Mouse (Mus musculus) limb, embryonic 10.5 days (tissue): ENCODE measurements around the gene Znrf3. TPM values are rescaled to one million over a fixed set of nuclear protein-coding genes. Genes with fewer than 3 reads are reported as not detected.

Experiments used
- DNase-seq: peaks from one replicate; pipeline ENCODE4 v3.0.0-alpha.2; 2017; ENCODE audit warnings: low spot score
- H3K27ac ChIP-seq: fragments of 300-500 bp; sonication (generic); 2 replicates; pipeline ENCODE4 v1.5.1; 2016; ENCODE audit warnings: mild to moderate bottlenecking
- H3K27me3 ChIP-seq: fragments of 300-500 bp; sonication (generic); 2 replicates; pipeline ENCODE4 v1.6.1; 2016; ENCODE audit warnings: low read depth, mild to moderate bottlenecking; ENCODE audit not compliant: poor library complexity, severe bottlenecking
- H3K36me3 ChIP-seq: fragments of 300-500 bp; sonication (generic); 2 replicates; pipeline ENCODE4 v1.6.1; 2016; ENCODE audit warnings: mild to moderate bottlenecking, moderate library complexity
- H3K4me1 ChIP-seq: fragments of 300-500 bp; sonication (generic); 2 replicates; pipeline ENCODE4 v1.6.1; 2016
- H3K4me3 ChIP-seq: fragments of 300-500 bp; sonication (generic); 2 replicates; pipeline ENCODE4 v1.5.1; 2016; ENCODE audit warnings: mild to moderate bottlenecking, moderate library complexity
- H3K9me3 ChIP-seq: fragments of 300-500 bp; sonication (generic); replicated peaks from 2 replicates; pipeline ENCODE4 v1.6.1; 2016; ENCODE audit warnings: mild to moderate bottlenecking
- WGBS: fragments of 180-500 bp; shearing (Covaris S2); methylation state at CpG from one replicate; pipeline ENCODE4 v1.1.7; 2016; 5-methylcytosine and 5-hydroxymethylcytosine counted together
- polyA plus RNA-seq: library from polyadenylated mRNA; unstranded; fragments of >200 nt; fragmentation: Nextera tagmentation; extraction: Ambion mirVana; gene quantifications from 2 replicates; pipeline ENCODE4 v1.2.1, GENCODE M21; 2016

Znrf3 gene
- polyA plus RNA-seq, 1 experiment from 2014 or later = 12.9 TPM

DNA sequence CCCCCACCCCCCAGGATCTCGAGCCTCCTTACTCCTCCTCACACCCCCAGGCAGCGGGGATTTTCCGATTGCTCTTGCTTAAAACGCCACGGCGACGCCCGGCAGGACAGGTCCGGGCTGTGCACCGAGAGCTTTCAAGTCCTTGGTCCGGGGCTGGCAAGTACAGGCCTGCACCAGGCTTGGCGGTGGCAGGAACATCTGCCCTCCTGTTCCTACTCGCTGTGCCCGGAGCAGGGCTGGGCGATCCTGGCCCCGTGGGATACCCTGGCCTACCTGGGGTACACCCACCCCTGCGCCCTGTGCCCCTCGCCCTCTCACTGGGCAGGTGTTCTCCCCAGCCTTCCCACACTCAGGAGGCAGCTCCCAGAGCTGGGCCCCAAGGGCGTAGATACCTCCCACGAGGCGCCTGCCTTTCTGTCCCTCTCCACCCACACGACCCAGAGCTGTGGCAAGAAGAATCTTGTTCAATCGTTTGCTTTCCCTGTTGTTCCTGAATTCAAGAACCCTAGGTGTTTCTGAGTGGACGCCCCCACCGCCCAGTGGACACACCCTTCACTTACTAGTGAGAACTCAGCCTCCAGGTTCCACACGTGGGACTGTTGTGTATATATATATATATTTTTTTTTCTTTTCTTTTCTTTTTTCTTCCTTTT lies 181.4 kb downstream of the Znrf3 start:
- Histone ChIP-seq H3K9me3 (no peaks in the 10 kb centered on the region), H3K4me1 (peaks cover 22% of the 10 kb centered on the region), H3K4me3 (no peak overlapping the region), H3K27me3 (peaks cover 13% of the 10 kb centered on the region), H3K27ac (no peak overlapping the region), H3K36me3 (no peaks in the 10 kb centered on the region)
- 58% methylated on average over 26 of the region's 26 CpGs for WGBS
- no peak for DNase-seq

- Histone ChIP-seq H3K4me3 (peak within 1 kb of the TSS; percentile 94), H3K4me1 (peaks cover 28% of the 10 kb centered on the region), H3K27ac (peak within 1 kb of the TSS; percentile 93), H3K27me3 (peaks cover 13% of the 10 kb centered on the region), H3K36me3 (no peaks in the 10 kb centered on the region), H3K9me3 (no peaks in the 10 kb centered on the region)
- peak; percentile 96 for DNase-seq
- WGBS = 4% methylated on average over 50 of the region's 80 CpGs
These were observed 182.9 kb downstream of the Znrf3 start, which contains the start of gene Kremen1 for GRCm38 (mm10) chr11:5261508-5262392. Gene Kremen1, minus strand, starts transcription at chr11:5261558.

DNA sequence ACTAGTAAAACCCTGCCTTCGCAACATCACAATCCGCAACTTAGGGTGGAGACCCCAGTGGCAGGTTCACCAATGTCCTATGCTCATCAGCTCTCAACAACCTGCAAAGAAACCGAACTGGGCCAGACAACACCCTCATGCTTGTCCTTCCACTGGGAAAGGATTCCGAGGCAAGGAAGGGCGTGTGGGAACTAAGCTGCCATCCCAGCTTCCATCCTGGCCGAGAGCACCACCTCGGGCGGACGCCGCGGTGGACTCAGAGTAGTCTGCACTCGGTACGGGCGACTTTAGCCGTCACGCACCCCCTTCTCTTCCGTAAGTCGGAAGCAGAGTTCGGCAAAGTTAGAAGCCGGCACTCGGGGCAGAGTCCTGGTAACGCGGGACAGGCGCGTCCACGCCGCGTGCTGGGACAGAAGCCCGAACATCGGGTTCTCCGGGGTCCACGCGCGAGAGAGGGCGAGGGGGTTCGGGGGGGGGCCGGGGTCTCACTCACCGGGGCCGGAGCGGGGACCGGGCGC lies 183.6 kb downstream of the Znrf3 start:
- WGBS = 1% methylated on average over 42 of the region's 42 CpGs

DNA sequence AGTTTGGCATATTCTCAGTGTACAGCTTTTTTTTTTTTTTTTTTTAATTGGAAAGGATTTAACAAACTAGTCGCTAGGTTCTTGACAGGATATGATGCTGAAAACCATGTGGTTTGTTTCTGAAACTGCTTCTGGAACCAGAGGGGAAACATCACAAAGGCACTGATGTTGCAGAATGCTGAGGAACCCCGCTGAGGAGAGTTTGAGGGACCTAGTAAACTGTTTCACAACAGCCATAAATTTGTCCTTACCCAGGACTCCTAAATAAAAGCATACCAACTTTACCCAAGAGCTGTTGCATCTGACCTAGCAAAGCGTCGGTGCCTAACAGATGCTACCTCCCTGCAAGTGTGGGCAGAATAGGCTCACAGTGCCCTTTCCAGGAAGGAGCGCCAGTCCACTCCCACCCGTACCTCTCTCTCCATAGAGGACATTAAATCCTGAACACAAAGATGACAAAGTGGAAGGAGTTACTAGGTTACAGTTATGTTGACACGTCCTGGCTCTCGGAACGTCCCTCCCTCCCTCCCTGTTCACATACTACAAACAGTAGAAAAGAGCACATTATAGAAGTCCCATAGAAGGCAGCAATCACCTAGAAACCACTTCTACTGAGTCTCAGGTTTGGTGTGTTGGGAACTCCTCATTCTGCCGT lies 184.6 kb downstream of the Znrf3 start:
- peaks cover 44% of the 10 kb centered on the region for H3K4me1 ChIP-seq

More for the DNA sequence above, 183.6 kb downstream of the Znrf3 start:
- Histone ChIP-seq H3K9me3 (no peaks in the 10 kb centered on the region), H3K4me1 (peaks cover 35% of the 10 kb centered on the region), H3K27me3 (peaks cover 13% of the 10 kb centered on the region), H3K27ac (peak overlapping the region; percentile 93), H3K36me3 (no peaks in the 10 kb centered on the region), H3K4me3 (peak overlapping the region; percentile 94)
- peak; percentile 73 for DNase-seq

GRCm38 (mm10) chr11:5258036-5258435 lies 186.6 kb downstream of the Znrf3 start:
- no peak for DNase-seq
- 96% methylated on average over 6 of the region's 6 CpGs for WGBS
- H3K27me3 ChIP-seq = peaks cover 10% of the 10 kb centered on the region
- no peak overlapping the region for H3K4me3 ChIP-seq
- peaks cover 59% of the 10 kb centered on the region for H3K4me1 ChIP-seq
- no peaks in the 10 kb centered on the region for H3K36me3 ChIP-seq
- H3K9me3 ChIP-seq = no peaks in the 10 kb centered on the region
- H3K27ac ChIP-seq = no peak overlapping the region

More for the DNA sequence above, 184.6 kb downstream of the Znrf3 start:
- Histone ChIP-seq H3K27me3 (peaks cover 13% of the 10 kb centered on the region), H3K9me3 (no peaks in the 10 kb centered on the region), H3K4me3 (peak overlapping the region; percentile 94), H3K36me3 (no peaks in the 10 kb centered on the region), H3K27ac (no peak overlapping the region)
- WGBS = 55% methylated on average over 10 of the region's 10 CpGs
- DNase-seq = no peak

GRCm38 (mm10) chr11:5257151-5257862 lies 187.3 kb downstream of the Znrf3 start:
- Histone ChIP-seq H3K4me1 (peaks cover 64% of the 10 kb centered on the region), H3K9me3 (no peaks in the 10 kb centered on the region), H3K27me3 (peaks cover 3% of the 10 kb centered on the region; the same call in 1 of the 2 replicates), H3K36me3 (no peaks in the 10 kb centered on the region), H3K27ac (peak overlapping the region; percentile 77), H3K4me3 (no peak overlapping the region)
- WGBS = 84% methylated on average over 13 of the region's 13 CpGs
- no peak for DNase-seq

GRCm38 (mm10) chr11:5255509-5256014 lies 189.1 kb downstream of the Znrf3 start:
- Histone ChIP-seq H3K9me3 (no peaks in the 10 kb centered on the region), H3K4me3 (no peak overlapping the region), H3K27ac (peak overlapping the region; percentile 64; the same call in 1 of the 2 replicates), H3K36me3 (no peaks in the 10 kb centered on the region), H3K4me1 (peaks cover 63% of the 10 kb centered on the region), H3K27me3 (no peaks in the 10 kb centered on the region)
- no peak for DNase-seq
- WGBS = 14% methylated on average over 9 of the region's 9 CpGs

- DNase-seq = no peak
- Histone ChIP-seq H3K9me3 (no peaks in the 10 kb centered on the region), H3K36me3 (no peaks in the 10 kb centered on the region), H3K27me3 (no peaks in the 10 kb centered on the region), H3K4me3 (no peak overlapping the region), H3K27ac (no peak overlapping the region; the same call in 1 of the 2 replicates), H3K4me1 (peaks cover 57% of the 10 kb centered on the region)
- 69% methylated on average over 2 of the region's 2 CpGs for WGBS
These were observed 190.6 kb downstream of the Znrf3 start for GRCm38 (mm10) chr11:5254016-5254415.

- H3K4me3 ChIP-seq = no peak overlapping the region
- H3K27me3 ChIP-seq = no peaks in the 10 kb centered on the region
- DNase-seq = no peak
- no peak overlapping the region for H3K27ac ChIP-seq
- no peaks in the 10 kb centered on the region for H3K36me3 ChIP-seq
- peaks cover 57% of the 10 kb centered on the region for H3K4me1 ChIP-seq
- no peaks in the 10 kb centered on the region for H3K9me3 ChIP-seq
- WGBS = 65% methylated on average over 3 of the region's 3 CpGs
These were observed 191.1 kb downstream of the Znrf3 start for GRCm38 (mm10) chr11:5253528-5253927.

DNA sequence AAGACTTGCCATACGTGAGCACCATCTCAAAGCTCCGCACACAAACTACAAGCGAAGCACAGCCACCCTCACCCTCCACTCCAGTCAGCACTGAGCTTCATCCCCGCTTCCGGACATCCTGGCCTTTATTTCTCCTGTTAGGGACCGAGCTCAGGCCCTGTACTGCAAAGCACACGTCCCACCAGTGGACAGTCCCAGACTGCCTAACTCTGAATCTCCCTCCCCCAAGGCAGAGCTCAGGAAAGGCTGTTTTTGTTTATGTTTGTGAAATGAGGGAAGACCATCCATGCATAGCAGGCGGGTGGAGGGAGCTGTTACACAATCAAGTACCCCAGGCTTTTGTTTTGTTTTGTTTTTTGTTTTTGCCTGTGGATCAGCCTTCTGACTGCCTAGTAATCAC lies 191.9 kb downstream of the Znrf3 start:
- WGBS = 79% methylated on average over 8 of the region's 8 CpGs
- H3K27ac ChIP-seq = peak overlapping the region; percentile 40; the same call in 1 of the 2 replicates
- H3K36me3 ChIP-seq = no peaks in the 10 kb centered on the region
- no peak for DNase-seq
- no peaks in the 10 kb centered on the region for H3K9me3 ChIP-seq
- peaks cover 57% of the 10 kb centered on the region for H3K4me1 ChIP-seq
- H3K27me3 ChIP-seq = no peaks in the 10 kb centered on the region
- H3K4me3 ChIP-seq = no peak overlapping the region

GRCm38 (mm10) chr11:5251112-5251511 lies 193.5 kb downstream of the Znrf3 start:
- Histone ChIP-seq H3K27me3 (no peaks in the 10 kb centered on the region), H3K36me3 (no peaks in the 10 kb centered on the region), H3K9me3 (no peaks in the 10 kb centered on the region), H3K27ac (no peak overlapping the region), H3K4me3 (no peak overlapping the region), H3K4me1 (peaks cover 46% of the 10 kb centered on the region)
- no peak for DNase-seq
- 75% methylated on average over 6 of the region's 6 CpGs for WGBS

DNA sequence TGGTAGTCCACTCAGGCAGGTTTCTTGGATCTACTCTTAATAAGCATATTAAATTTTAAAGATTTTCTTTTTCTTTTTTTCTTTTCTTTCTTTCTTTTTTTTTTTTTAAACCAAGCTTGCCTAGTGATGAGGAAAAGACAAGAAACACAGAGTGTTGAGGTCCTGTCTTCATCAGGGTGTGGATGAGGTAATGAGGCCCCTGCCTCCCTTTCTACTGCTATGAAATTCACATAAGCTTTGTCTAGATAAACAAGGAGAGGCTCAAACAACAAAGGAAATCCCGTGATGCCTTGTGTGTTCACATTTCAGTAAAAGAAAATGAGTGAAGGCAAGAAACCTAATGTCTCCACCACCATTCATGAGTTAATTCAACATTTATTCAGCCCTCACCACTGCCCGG lies 196.4 kb downstream of the Znrf3 start:
- Histone ChIP-seq H3K36me3 (peaks cover under 1% of the 10 kb centered on the region), H3K4me1 (peaks cover 42% of the 10 kb centered on the region), H3K9me3 (no peaks in the 10 kb centered on the region), H3K4me3 (no peak overlapping the region), H3K27me3 (no peaks in the 10 kb centered on the region), H3K27ac (no peak overlapping the region)
- DNase-seq = no peak
- WGBS = 78% methylated on average over 2 of the region's 2 CpGs
